Mouse (Mus musculus): ENCODE data around the gene Klrg2.
A peak's percentile ranks its signal among the peaks of the same experiment; 100 is the strongest.
"Not testable (repeated sequence)": the region's sequence is repeated elsewhere in the genome, so short reads cannot be mapped to it uniquely, and the experiment has no call there.

The Klrg2 gene

DNA sequence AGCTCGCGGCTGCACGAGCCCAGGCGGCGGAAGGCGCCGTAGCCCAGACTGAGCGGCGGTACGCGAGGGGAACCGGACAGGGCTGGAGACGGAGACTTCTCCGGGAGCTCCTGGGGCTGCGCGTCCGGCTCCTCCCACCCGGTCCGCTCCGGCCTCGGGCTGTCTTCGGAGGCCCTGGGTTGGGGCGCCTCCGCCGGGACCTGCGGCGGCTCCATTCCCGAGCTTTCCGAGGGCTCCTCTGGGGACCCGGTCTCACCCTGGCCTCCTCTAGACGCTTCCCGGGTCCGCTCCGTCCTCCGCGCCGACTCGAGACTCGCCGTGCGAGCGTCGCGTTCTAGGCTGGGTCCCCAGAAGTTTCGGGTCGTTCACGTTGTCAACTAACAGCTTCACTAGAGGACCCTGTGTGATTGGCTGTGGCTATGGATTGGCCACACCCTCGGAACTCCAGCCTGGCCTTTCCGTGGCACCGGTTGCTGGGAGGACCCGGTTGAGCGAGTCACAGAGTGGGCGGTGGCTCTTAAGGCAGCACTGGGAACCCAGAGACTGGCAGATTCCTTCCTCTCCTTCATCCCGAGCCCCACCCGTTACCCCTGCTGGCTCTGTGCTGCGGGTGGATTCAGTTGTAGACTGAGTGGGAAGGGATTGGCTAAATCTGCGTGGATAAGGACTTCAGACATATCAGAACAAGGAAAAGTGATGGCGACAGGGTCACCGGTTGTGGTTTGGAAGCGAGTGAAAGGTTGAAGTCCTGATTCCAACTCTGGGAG is at the start of gene Klrg2:
TSS of gene Klrg2 (minus strand) at position 391 of the 767 bp plus-strand sequence.
- DNase-seq (ENCODE audit: low spot score): peak; percentile 57

- no peak for DNase-seq (ENCODE audit: low spot score)
These were observed 45.5 kb upstream of the Klrg2 start for GRCm38 (mm10) chr6:38682532-38682931.

DNA sequence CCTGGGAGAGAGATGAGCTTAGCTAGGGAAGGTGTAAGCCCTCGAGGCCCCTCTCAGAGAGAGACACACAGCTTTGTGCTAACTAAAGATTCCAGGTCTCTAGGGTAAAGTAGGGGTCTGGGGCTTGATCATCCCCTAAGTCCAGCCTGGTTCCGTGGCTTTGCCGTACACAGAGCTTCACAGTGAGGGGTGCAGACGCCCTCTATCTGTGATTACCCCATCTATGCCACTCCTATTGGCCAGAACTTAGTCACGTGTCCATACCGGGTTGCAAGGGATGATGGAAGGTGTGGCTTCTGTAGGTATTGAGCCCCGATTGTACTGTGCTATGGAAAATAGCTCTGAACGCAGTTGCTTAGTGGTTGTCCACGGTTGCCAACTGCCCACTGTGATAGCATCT is 40.6 kb upstream of the Klrg2 start:
- DNase-seq (ENCODE audit: low spot score): no peak

- DNase-seq (ENCODE audit: low spot score): no peak
These were observed 39.7 kb upstream of the Klrg2 start for GRCm38 (mm10) chr6:38676723-38677122.

DNA sequence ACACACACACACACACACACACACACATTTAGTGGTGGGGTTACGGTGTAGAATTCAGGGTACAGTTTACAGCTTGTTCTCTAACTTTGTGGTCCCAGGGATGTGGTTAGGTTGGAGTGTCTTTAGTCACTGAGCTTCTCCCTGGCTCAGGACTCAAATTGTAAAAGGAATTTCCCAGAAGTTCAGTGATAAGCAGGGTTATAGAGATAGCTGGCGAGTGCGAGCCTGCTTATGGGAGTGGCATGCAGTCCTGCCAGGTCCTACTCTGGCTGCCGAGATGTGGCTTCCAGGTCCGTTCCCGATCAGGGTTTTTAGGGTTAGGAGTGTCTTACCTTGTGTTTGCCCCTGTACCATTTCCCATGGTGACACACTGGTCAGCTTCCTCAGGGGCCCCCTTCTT is 39.2 kb upstream of the Klrg2 start:
- DNase-seq (ENCODE audit: low spot score): no peak

GRCm38 (mm10) chr6:38672011-38672410 is 35.0 kb upstream of the Klrg2 start:
- DNase-seq (ENCODE audit: low spot score): no peak

DNA sequence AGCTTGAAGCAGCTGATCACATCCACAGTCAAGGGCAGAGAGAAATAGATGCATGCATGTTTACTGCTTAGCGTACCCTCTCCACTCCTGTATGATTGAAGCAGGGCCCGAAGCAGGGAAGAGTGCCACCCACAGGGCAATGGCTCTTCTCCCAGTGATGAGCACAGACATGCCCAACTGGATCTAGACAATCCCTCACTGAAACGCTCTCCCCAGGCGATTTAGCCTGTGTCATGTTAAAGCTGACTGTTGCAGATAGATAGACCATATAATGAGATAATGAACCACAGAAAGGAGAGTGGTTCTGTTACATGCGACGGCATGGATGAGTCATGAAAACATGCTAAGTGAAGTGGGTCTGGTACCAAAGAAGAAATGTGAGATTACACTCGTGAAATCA is 34.2 kb upstream of the Klrg2 start:
- DNase-seq (ENCODE audit: low spot score): no peak

- not testable (repeated sequence) for DNase-seq (ENCODE audit: low spot score)
These were observed 33.4 kb upstream of the Klrg2 start for GRCm38 (mm10) chr6:38670488-38670887.

- no peak for DNase-seq (ENCODE audit: low spot score)
These were observed 32.5 kb upstream of the Klrg2 start for GRCm38 (mm10) chr6:38669580-38669979.

- peak; percentile 19 for DNase-seq (ENCODE audit: low spot score)
These were observed 25.9 kb upstream of the Klrg2 start, which contains the start of gene Clec2l for GRCm38 (mm10) chr6:38662714-38663615. Clec2l (plus strand) TSS chr6:38663069.

DNA sequence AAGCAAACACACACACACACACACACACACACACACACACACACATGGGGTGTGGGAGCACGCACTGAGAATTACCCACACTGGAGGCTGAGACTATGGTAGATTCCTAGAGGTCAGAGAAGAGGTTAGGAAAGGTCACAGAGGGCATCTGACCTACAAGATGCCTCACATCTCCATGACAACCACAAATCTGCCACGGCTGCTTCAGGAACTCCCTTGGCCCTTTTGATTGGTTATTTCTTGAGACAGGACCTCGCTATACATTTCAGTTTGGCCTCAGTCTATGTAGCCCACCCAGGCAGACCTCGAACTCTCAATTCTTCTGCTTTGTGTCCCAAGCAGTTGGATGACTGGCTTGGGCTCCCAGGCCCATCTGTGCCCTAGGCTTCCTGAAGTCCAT is 24.6 kb upstream of the Klrg2 start:
- no peak for DNase-seq (ENCODE audit: low spot score)

DNA sequence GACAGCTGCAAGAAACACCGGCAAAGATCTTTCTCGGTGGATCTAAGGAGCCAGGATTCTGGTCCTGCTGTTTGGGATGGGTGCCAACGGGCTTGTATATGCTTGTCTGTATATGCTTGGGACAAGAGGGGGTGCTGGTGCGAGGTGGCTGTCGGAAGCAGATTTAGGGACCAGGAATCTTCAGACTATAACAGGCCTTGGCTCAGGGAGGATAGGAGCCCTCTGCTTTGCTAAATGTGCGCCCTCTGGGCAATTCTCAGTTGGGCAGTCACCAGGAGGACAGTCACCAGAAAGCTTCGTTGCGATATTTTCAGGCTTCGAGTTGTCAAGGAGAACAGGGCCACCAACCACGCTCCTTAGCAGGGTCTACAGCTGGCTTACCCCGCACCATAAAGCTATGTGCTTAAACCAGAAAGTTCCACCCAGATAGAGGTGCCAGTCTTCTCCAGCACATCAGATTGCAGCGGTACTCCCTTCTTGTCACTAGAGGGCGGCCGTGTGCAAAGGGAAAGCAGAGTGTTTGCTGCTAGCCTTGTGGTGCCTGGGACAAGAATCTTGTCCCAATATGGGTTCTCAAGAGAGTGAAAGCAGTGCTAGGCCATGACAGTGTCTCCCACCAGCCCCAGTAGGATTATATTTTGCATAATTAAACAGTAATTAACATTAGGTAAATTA is 13.4 kb upstream of the Klrg2 start:
- DNase-seq (ENCODE audit: low spot score): no peak

- no peak for DNase-seq (ENCODE audit: low spot score)
These were observed 12.5 kb upstream of the Klrg2 start for GRCm38 (mm10) chr6:38649545-38649944.

- DNase-seq (ENCODE audit: low spot score): no peak
These were observed 6.0 kb upstream of the Klrg2 start for GRCm38 (mm10) chr6:38643039-38643438.

DNA sequence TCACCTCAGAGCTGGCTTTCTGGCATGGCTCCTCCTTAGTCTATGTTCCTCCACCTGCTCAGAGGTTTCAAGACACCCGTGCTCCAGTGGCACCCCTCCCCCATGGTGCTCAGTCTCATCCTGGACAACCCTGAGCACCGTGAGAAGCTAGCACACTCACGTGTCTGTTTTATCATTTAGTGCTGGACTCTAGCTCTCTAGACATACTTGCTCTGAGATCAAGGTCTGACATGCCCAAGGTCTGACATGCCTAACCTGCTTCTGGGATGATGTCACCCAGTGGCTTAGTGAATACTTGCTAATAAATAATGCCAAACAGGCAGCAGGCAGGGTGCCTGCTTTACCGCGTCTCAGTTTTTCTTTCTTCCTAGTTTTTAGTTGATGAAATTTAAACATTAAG is 5.6 kb upstream of the Klrg2 start:
- DNase-seq (ENCODE audit: low spot score): no peak

- no peak for DNase-seq (ENCODE audit: low spot score)
These were observed 4.6 kb upstream of the Klrg2 start for GRCm38 (mm10) chr6:38641645-38642044.

- no peak for DNase-seq (ENCODE audit: low spot score)
These were observed 4.2 kb upstream of the Klrg2 start for GRCm38 (mm10) chr6:38641228-38641627.

DNA sequence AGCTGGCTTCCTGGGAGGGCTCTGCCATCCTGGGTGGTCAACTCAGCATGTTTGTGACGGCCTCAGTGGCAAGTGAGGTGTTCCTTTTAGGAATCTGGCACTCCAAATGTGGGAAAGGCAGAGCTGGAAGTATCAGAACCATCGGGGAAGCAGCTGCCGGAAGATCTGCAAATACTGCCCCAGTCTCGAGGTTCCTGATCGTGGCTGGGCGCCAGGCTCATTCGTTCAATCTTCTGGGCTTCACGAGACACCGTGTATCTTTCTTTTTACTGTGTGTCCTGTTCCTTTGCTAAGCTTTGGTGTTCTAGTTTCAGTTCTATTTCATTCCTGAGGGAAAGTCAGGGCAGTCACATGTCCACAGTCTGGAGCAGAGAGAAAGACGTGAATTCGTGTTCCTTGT is 3.4 kb upstream of the Klrg2 start:
- DNase-seq (ENCODE audit: low spot score): no peak

GRCm38 (mm10) chr6:38635941-38636851 is 846 bp downstream of the Klrg2 start:
- no peak for DNase-seq (ENCODE audit: low spot score)

- no peak for DNase-seq (ENCODE audit: low spot score)
These were observed 2.6 kb downstream of the Klrg2 start for GRCm38 (mm10) chr6:38634461-38634860.

GRCm38 (mm10) chr6:38632826-38633225 is 4.2 kb downstream of the Klrg2 start:
- no peak for DNase-seq (ENCODE audit: low spot score)
